Mouse (Mus musculus) layer of hippocampus, postnatal 14 days (tissue): Measurements from ENCODE around the gene Lyrm4. TPM values are rescaled to one million over a fixed set of nuclear protein-coding genes. Genes with fewer than 3 reads are reported as not detected.

Experiments
- DNase-seq, 2 experiments: peaks; one replicate each; pipeline ENCODE4 v3.0.0; 2021 to 2022; ENCODE audit warnings: low spot score in 2 of 2, mixed read lengths in 1 of 2
- total RNA-seq, 2 experiments: library from RNA; stranded (reverse); gene quantifications; 2 replicates each; pipeline ENCODE4 v1.2.3; 2021

Lyrm4 gene
- total RNA-seq, 2 experiments from 2014 or later = 18.9 to 19.8 TPM

- DNase-seq = no peak
Observed at GRCm38 (mm10) chr13:36108528-36108927, 8.8 kb downstream of the Lyrm4 start.

- DNase-seq = no peak
Observed at GRCm38 (mm10) chr13:36105591-36105990, 11.7 kb downstream of the Lyrm4 start.

GRCm38 (mm10) chr13:36096684-36097383, 20.5 kb downstream of the Lyrm4 start:
- DNase-seq = no peak

GRCm38 (mm10) chr13:36088168-36088567, 29.2 kb downstream of the Lyrm4 start:
- DNase-seq = no peak

- DNase-seq = no peak
Observed at GRCm38 (mm10) chr13:36087427-36087826, 29.9 kb downstream of the Lyrm4 start.

- no peak for DNase-seq
Observed at GRCm38 (mm10) chr13:36086608-36087391, 30.5 kb downstream of the Lyrm4 start.

GRCm38 (mm10) chr13:36085971-36086370, 31.4 kb downstream of the Lyrm4 start:
- no peak for DNase-seq

- no peak for DNase-seq
Observed at GRCm38 (mm10) chr13:36084701-36085100, 32.6 kb downstream of the Lyrm4 start.

GRCm38 (mm10) chr13:36081591-36081990, 35.7 kb downstream of the Lyrm4 start:
- DNase-seq = no peak

- DNase-seq = no peak
Observed at GRCm38 (mm10) chr13:36074484-36074883, 42.8 kb downstream of the Lyrm4 start.

- no peak for DNase-seq
Observed at GRCm38 (mm10) chr13:36066676-36067075, 50.6 kb downstream of the Lyrm4 start.

- DNase-seq = no peak
Observed at GRCm38 (mm10) chr13:36057489-36057888, 59.8 kb downstream of the Lyrm4 start.

- no peak for DNase-seq
Observed at GRCm38 (mm10) chr13:36056925-36057324, 60.4 kb downstream of the Lyrm4 start.

GRCm38 (mm10) chr13:36056509-36056908, 60.8 kb downstream of the Lyrm4 start:
- no peak for DNase-seq

- no peak for DNase-seq
Observed at GRCm38 (mm10) chr13:36035528-36035927, 81.8 kb downstream of the Lyrm4 start.

- no peak for DNase-seq
Observed at GRCm38 (mm10) chr13:36031959-36032358, 85.4 kb downstream of the Lyrm4 start.

- peak; percentile 63 to 88 for DNase-seq
Observed at GRCm38 (mm10) chr13:36019309-36020274, 97.7 kb downstream of the Lyrm4 start.

- DNase-seq = no peak
Observed at GRCm38 (mm10) chr13:36018017-36018416, 99.3 kb downstream of the Lyrm4 start.

GRCm38 (mm10) chr13:36015636-36016035, 101.7 kb downstream of the Lyrm4 start:
- DNase-seq = no peak

- DNase-seq = no peak
Observed at GRCm38 (mm10) chr13:36009981-36010380, 107.3 kb downstream of the Lyrm4 start.

- DNase-seq = no peak
Observed at GRCm38 (mm10) chr13:36000798-36001197, 116.5 kb downstream of the Lyrm4 start.
